Mouse (Mus musculus) ES-Bruce4 (cell line): ENCODE data around the gene Slco2a1.

Experiments
- CTCF ChIP-seq: IDR thresholded peaks from one replicate; pipeline ENCODE4 v1.8.1; 2011; ENCODE audit warnings: low read depth, low read length
- POLR2A ChIP-seq: IDR thresholded peaks from one replicate; pipeline ENCODE4 v1.8.1; 2011; ENCODE audit warnings: low read length; ENCODE audit not compliant: insufficient read depth

DNA sequence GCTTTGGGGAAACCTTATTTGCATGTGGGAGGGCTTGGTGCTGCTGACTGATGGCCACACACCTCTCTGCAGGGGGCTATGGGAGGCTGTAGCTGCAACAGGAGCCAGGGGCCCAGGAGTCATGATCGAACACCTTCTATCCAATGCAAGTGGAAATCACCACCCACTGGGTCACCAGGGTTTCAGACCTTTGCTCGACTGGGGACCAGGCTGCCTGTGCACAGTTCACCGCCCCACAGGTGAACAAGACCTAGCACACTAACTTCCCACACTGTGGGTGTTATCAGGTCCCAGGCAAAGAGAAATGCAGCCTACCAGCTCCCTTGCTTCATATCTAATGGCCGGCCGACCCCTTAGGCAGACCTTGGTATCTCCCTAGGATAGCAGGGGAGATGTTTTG, 8.1 kb upstream of the Slco2a1 start:
- TF ChIP-seq CTCF, result no peak
- no peak for TF ChIP-seq POLR2A
